Mouse (Mus musculus) embryo, embryonic 11.5 days (tissue): ENCODE measurements around the gene Tmem121.
"Not testable (repeated sequence)": the region's sequence is repeated elsewhere in the genome, so short reads cannot be mapped to it uniquely, and the experiment has no call there.

Source experiments
- DNase-seq: peaks from one replicate; pipeline ENCODE4 v3.0.0-alpha.2; 2012; ENCODE audit warnings: low read depth, low spot score

Tmem121 gene

GRCm38 (mm10) chr12:113220447-113220846, 34.7 kb downstream of the Tmem121 start:
- peak; percentile 54 for DNase-seq

- DNase-seq: no peak
Measured at GRCm38 (mm10) chr12:113221289-113221688, 35.6 kb downstream of the Tmem121 start.

- peak; percentile 82 for DNase-seq
Measured at GRCm38 (mm10) chr12:113222121-113222636, 36.4 kb downstream of the Tmem121 start.

- peak; percentile 37 for DNase-seq
Measured at GRCm38 (mm10) chr12:113222748-113223147, 37.0 kb downstream of the Tmem121 start.

- no peak for DNase-seq
Measured at GRCm38 (mm10) chr12:113224206-113224605, 38.5 kb downstream of the Tmem121 start.

- DNase-seq: no peak
Measured at GRCm38 (mm10) chr12:113224687-113225091, 39.0 kb downstream of the Tmem121 start.

- DNase-seq: no peak
Measured at GRCm38 (mm10) chr12:113227970-113228593, 42.4 kb downstream of the Tmem121 start.

- no peak for DNase-seq
Measured at GRCm38 (mm10) chr12:113230741-113231140, 45.0 kb downstream of the Tmem121 start.

- not testable (repeated sequence) for DNase-seq
Measured at GRCm38 (mm10) chr12:113231551-113232263, 46.0 kb downstream of the Tmem121 start.

GRCm38 (mm10) chr12:113232264-113232750, 46.6 kb downstream of the Tmem121 start:
- not testable (repeated sequence) for DNase-seq
